Mouse (Mus musculus): ENCODE data around the gene Zcchc24. TPM values are rescaled to one million over a fixed set of nuclear protein-coding genes. Genes with fewer than 3 reads are reported as not detected.

Zcchc24 gene
- total RNA-seq, 4 experiments from 2014 or later: 51.5 to 58.0 (median 54.4) TPM

DNA sequence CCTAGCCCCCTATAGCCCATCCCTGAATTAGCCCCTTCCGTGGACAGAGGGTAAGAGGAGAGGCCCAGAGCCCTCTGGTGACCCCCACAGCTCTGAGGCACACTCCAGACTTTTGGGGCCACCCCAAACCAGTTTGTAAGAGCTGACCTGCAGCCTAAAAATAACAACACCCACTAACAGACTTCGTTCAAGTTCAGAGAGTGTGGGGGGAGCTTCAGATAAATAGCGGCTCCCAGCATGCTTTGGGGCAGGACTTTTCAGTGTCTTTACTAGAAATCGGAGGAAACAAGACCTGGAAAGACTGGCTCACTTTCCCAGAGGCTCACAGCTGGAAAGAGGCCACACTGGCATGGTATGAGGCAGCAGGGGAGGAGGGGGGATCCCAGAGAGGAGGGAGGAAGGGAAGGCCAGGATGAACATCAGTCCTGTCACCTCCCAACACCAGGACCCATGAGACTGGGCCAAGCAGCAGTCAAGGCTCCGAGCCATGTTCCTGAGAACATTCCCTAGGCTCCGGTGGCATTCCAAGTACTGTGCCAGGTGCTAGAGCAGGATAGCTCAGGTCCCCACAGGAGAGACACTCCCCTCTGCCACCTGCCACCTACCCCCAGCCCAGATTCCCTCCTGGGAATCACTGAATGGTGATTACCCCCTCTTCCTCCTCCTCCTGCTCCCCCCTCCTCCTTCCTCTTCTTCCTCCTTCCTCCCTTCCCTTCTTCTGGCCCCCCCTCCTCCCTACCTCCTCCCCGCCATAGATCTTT, 20.7 kb downstream of the Zcchc24 start:
- no peak for DNase-seq (ENCODE audit: low spot score in 2 of 2)

DNA sequence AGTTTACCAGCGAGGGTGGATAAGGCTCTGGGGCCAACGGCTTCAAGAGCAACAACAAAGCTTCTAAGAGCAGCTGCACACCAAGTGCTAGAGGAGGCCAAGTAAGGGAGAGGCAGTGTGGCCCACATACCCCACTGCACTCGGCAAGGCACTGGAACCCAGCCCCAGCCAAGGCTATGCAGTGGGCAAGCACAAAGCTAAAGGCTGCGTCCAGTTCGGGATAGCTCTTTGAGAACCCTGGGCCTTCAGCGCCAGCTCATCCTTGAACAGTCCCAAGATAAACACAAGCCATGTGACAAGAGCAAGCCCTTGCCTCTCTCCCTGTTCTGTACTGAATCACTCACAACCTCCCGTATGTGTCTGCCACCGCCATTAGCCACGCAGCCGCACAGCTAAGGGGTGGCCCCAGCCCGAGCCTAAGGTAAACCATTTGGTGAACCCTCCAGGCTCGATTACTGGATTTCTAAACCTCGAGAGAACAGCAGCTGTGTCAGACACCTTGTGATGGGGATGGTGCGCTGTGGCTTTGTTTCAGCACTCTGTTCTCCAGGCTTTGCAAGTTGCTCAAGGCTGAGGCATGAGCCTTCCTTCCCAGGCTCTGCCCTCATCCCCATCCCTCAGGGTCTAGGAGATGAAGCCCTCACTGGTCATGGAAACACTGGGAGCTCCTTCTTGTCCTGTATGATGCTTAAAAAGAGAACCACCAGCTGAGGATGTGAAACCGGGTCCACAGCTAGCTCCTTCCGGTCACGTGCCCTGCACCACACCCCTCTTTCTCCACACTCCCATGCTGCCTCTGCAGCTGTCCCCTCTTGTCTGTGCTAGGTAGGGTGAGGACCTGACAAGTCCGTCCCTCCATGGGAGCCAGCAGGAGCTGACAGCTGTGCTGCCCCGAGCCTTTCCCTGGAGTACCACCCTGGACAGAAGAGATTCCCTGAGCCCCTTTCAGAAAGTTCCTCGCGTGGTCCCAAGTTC, 21.6 kb downstream of the Zcchc24 start:
- no peak for DNase-seq (ENCODE audit: low spot score in 2 of 2)

DNA sequence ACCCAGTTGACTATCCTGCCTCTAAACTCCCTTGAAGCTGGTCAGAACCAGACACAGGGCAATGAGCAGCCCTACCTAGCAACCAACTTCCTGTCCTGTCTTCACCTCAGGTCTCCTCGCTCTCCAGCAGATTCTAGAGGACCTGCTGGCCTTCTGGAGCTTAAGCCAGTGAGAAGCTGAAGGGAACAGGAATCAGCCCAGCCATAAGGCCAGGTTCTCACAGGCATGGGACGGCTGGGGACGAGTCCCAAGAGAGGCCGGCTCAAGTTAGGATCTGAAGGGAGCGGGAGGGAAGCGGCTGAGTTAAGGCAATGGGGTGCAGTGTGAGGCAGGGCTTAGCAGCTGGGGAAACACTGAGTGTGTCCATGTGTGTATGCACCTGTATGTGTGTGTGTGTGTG, 22.5 kb downstream of the Zcchc24 start:
- no peak for DNase-seq (ENCODE audit: low spot score in 2 of 2)

DNA sequence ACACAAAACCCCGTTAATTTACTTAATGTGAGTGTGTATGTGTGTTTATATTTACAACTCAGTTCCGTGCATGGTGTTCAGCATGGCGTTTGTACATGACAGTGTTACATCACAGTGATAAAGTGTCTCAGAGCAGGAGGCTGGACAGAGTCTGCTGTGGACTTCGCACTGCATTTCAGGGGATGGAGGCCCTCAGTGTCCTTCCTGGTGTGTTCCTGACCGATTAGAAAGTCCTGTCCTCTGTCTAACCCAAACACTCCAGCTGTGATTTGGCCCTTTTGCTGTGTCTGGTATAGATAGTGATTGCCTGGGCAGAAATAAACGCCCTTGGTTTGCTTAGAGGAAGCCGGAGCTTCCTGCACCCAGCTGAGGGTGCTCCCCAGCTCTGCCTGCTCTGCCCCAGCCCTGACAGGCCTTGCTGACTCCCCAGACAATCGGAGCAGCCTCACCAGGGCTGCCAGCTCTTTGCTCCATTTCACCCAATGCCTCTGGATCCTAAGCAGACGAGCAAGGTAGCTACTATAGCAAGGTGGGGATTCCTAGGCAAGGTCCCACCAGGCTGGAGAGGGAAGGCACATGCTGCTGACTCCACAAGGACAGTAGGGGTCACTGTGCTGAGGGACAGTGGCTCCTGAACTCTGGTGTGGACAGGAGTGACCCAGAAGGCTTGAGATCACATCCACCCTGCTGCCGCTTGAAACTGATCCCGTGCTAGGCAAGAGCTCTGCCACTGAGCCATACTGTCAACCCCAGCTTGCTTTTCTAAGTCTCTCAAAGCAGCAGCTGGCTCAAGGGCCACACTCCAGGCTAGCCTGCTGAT, 23.3 kb downstream of the Zcchc24 start:
- DNase-seq (ENCODE audit: low spot score in 2 of 2): no peak

DNA sequence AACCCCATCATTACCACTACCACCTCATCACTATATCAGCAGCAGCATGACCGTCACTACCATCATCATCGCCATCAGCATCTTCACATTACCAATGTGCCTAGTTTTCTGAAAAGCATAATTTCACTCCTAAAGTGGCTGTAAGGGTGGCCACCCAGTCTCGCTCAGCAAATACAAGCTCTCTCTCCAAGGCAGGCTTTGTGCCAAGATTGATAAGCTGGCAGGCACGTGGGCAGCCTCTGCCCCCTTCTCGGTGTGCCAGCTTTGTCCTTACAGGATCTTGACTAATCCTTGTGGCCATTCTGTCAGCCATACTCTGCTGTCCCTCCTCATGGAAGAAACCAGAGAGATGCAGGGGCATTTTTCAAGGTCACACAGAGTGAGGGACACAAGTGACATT, 25.9 kb downstream of the Zcchc24 start:
- DNase-seq (ENCODE audit: low spot score in 2 of 2): no peak

DNA sequence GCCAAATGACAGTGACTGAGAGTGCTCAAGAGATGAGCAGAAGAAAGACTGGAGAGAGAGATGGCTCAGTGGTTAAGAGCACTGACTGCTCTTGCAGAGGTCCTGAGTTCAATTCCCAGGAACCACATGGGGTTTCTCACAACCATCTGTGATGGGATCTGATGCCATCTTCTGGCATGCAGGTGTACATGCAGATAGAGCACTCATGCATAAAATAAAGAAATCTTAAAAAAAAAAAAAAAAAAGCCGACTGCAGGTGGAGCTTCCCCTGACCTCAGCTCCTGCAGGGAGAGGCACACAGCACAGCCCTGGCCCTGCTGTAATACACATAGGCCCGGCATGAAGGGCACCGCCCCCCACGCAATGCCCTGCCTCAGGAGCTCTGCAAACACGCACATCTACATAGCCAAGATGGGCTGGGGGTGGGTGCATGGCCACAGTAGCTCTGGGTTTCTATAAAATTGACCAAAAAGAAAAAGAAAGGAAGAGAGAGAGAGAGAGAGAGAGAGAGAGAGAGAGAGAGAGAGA, 26.9 kb downstream of the Zcchc24 start:
- no peak for DNase-seq (ENCODE audit: low spot score in 2 of 2)

DNA sequence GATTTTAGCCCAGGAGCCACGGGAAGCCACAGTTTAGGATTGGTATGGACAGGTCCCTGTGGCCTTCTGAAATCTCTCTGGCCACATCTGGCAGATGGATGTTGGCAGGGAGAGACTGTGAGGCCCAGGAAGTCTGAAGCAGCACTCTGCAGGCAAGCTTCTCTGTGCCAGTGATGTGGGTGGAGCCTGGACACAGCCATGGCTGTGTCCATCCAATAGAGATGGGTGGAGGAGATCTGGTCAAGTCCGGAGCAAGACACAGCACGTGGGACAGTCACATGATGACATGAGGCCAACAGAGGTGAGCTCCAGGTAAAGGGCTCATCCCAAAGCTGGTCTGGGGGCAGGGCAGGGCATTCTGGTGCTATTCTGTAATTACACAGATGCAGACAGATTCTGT, 27.6 kb downstream of the Zcchc24 start:
- DNase-seq (ENCODE audit: low spot score in 2 of 2): no peak

DNA sequence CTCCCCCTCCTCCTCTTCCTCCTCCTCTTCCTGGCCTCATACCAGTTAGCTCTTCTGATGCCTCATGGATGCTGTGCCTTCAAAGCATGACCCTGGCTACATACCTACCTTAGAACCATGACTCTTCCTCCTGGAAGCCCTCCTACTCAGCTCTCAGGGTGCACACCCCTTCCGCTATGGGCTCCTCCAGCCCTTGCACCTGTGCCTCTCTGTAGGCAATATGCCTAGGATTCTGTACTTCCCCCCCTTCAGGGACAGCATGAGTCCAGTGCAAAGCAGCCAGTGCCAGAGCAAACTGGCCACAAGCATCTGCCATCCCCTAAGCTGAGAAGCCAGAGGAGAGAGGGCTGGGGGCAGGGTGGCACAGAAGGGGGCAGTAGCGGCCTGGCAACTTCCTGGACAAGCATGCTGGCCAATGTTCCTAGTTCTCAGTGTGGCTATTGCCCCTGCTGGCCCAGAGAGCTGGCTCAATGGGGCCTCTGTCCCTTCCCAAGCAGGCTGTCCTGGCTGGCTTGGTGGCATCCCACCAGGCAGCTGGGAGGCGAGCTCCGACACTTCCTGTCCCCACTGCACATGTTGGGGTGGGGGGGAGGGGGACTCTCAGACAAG, 28.8 kb downstream of the Zcchc24 start:
- peak; percentile 36 to 89 for DNase-seq (ENCODE audit: low spot score in 2 of 2)

DNA sequence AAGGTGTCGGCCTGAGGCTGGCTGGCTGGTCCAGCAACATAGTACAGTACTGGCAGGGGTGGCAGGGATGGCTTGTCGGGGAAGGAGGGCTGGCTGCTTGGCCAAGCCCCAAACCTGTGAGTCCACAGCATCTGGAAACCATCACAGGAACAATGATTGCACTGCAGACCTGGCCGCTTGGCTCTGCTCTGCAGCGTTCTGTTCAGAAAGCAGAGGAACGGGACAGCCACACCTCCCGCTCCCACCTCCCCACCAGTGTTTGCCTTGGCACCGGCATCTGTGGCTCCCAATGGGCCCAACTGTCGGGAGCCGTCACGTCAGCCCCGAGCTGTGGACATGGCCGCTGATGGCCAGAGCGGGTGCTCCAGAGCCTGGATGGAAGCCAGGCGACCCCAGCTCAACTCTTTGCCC, 30.2 kb downstream of the Zcchc24 start:
- DNase-seq (ENCODE audit: low spot score in 2 of 2): no peak

DNA sequence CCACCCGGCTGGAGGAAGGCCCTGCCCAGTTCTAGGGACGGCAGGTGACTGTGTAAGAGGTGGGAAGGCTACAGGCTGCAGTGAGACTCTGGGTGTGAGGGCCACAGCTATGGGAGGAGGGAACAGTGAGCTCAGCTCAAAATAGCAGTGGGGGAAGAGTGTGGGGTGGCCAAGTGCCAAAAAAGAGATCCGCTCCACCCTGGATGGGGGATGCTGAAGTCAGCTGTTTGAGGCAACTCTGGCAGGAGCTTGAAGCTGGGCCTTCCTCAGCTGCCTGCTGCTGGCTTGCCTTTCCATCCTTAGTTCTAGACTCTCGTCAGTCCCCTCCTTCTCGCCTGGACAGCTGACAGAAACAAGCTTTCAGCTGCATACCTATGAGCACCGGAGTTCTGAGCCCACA, 32.2 kb downstream of the Zcchc24 start:
- DNase-seq (ENCODE audit: low spot score in 2 of 2): peak; percentile 31 to 78

DNA sequence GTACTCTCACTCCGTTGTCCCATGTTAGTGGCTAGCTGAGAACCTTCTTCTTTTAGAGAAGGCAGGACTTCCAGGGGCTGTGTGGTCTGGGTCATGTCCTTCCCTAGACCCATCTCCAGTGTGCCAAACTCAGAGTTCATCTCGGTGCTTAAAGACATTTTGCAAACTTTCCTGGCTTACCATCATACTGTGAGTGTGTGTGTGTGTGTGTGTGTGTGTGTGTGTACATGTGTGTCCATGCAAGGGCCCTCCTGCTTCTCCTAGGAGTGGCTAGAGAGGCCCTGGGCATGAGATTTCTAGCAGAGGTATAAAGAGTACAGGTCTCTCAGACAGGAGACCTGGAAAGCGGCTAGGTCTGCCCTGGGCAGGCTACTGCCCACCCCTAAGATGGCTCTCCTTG, 32.7 kb downstream of the Zcchc24 start:
- DNase-seq (ENCODE audit: low spot score in 2 of 2): no peak

DNA sequence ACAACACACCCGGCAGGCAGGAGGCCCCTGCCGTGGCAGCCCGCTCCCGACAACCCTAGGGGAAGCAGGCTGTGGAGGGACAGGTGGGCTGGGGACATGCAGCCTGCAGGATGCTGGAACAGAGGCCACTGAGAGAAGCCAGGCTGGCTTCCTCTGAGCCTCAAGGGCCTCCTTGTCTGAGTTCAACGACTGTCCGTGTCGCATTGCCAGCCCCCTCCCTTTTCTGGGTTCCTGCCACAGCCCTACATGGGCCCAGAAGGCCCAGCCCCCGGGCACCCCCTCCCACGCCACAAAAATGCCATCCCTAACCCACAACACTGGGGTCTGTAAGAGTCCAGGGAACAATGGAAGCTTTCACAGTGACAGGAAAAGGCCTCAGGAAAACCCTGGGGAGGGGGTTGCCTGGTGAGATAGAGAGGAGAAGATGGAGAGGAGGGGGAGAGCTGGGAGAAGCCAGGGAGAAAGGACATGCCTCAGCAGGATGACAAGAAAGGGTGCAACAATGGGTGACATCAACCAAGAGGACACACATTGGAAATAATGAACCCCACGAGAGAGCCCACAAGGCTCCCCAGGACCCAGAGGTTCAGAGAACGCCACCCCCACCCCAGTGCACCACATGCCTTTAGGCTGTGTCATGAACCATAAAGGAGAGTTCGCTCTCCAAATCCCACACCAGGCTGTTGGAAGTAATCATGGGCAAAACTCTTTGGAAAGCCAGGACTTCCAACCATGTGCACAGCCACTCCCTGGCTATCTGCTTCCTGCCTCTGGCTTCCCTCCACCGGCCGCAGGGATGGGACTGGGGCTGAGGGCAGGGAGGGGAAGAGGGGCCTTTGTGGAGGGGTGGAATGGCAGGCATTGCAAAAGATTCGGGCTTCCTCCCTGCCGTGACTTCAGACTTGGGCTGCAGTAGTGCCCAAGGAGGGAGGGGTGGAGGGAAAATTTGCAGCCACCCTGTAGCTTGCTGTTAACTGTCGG, 33.8 kb downstream of the Zcchc24 start:
- peak in 1 of 2 experiments; percentile 52 for DNase-seq (ENCODE audit: low spot score in 2 of 2)

DNA sequence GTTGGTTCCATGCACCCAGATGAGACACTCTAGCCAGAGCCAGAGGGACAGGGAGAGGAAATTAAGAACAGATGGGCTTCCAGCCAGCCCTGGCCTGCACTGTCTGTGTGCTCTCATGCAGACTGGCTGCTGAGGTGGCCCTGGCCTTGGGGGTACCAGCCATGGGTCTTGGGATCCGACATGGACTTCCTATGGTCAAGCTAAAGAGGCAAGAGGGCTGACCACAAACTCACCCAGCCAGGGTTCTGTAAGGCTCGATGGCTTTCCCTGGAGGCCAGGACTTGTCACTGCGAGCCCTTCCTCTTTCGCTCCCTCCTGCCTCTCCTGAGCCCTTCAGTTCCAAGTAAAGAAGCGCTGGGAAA, 41.7 kb downstream of the Zcchc24 start:
- no peak for DNase-seq (ENCODE audit: low spot score in 2 of 2)

DNA sequence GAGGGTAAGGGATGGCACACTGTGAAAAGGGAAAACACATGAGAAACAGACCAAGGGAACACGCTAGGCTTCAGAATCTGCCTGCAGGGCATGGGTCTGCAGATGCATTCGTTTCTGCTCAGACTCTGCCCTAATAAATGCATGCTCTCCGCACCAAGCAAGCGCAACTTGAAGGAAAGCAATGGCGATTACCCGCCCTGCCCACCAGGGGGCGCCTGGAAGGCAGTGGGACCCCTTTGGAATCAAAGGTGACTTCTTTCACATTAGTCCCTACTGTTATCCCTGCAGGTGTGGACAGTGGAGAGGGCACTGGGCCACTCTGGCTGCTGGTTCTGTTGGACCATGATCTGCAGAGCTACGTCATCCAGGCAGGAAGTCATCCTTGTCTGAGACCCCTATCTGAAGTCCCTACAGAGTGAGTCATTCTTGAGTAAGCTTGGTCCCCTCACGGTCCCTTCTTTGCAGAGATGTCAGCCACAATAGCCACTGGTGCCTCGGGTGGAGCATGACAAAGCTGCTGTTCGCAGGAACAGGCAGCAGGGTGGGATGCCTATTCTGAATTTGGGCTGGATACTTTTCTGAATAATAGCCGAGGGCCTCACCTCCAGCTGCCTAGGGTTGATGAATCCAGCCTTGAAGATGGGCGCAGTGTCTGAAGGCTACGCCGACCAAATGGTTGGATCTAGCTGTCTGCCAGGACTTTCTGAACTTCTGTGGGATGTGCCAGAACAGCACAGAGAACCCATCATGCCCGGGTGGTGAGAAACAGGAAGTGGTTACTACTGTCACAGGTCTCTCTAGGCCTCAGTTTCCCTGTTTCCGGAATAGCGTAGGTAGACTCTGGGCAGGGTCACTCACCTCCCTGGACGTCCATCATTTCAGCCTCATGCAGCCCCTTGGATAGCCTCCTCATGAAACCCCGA, 42.4 kb downstream of the Zcchc24 start:
- DNase-seq (ENCODE audit: low spot score in 2 of 2): no peak

DNA sequence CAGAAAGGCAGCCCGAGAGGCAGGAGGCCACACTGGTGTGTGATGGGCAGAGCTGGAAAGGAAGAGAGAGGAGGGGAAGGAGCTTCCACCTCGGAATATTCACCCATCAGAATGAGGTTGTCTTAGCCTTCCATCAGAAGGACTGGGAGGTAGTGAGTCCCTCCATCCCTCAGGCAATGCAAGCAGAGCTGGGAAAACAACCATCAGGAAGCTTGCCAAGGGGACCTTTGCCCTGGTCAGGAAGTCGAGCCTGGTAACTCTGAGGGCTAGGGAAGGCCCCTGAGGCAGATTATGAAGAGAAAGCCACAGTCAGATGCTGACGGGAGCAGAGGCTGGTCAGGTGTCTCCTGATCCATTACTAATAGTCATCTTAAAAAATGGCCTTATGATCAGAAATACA, 43.1 kb downstream of the Zcchc24 start:
- no peak for DNase-seq (ENCODE audit: low spot score in 2 of 2)

DNA sequence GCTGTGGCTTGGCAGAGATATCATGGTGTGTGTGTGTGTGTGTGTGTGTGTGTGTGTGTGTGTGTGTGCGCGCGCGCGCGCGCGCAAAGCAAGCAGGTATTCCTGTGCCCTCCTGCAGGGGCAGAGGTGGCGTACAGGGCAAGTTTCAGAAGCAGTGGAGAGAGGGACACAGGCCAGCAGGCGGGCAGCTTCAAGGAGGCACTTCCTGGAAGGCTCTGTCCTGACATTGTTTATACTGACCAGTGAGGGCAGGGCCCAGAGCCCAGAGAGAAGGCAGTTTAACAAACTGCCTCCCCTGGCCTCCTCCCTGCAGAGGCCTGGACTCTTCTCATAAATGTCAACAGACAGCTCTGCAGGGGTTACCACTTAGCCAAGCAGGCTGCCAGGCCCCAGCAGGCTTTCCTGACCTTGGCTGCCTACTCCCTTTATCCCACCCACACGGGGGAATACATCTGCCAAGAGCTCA, 43.8 kb downstream of the Zcchc24 start:
- no peak for DNase-seq (ENCODE audit: low spot score in 2 of 2)

DNA sequence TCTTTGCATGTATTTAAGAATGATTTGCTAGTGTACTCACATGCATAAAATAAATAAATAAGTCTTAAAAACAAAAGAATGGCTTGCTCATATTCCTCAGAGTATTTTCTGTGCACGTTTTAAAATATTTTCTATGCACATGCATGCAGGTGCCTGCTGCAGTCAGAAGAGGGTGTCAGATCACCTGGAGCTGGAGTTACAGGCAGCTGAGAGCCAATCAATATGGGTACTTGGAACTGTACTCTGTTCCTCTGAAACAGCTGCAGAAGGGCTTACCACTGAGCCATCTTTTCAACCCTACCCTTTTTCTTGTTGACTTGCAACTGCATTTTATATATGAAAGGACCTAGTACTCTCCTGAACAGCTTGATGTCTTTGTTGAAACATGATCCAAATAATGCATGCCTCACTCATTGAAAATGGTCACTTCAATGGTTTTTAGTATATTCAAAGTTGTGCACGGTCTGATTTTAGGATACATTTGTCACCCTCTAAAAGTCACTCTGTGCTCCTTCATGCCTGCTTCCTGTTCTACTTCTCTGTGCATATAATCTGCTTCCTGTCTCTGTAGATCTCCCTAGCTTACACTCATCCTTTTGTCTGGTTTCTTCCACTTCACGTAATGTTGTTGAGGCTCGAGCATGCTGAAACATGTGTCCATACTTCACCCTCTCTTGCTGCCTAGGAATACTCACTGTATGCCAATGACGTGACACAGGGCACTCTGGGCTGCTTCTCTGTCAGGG, 47.7 kb downstream of the Zcchc24 start:
- DNase-seq (ENCODE audit: low spot score in 2 of 2): no peak

DNA sequence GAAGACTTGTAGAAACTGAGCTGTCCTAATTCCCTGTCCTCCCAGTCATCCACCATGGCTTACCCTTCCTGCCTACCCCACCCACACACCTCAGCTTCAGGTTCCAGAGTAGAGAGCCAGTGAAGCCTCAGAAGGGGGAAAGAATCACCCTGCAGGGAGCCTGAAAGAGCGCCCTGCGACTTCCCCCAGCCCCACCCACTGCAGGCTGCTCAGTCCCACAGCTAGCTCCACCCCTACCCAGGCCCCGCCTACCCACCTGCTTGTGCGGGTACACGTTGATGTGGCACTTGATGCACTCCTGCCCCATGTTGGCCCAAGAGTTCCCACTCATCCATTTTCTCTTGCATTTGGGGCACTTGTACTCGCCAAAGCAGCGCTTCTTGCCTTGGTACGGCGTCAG, 49.5 kb downstream of the Zcchc24 start:
- DNase-seq (ENCODE audit: low spot score in 2 of 2): no peak
